Mouse (Mus musculus) layer of hippocampus, adult 9-11 months (tissue): ENCODE data around the gene Gm49416.

Experiments used
- DNase-seq: peaks from one replicate; pipeline ENCODE4 v3.0.0; 2022

The Gm49416 gene

DNA sequence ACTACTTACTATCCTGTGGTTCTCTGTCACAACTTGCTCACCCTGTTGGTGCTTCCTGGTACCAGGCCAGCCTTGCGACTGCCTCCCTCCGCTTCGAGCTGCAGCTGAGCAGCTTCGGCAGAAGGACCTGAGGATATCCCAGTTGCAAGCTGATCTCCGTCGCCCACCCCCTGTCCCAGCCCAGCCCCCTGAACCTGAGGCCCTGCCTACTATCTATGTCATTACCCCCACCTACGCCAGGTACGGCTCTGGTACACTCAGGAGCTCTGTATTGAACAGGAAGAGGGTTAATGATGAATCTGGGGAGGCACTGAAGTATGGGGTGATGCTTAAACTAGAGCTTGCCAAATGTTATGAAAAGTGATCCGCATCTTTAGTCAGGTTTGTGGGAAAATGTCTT lies 33.0 kb downstream of the Gm49416 start:
- no peak for DNase-seq

DNA sequence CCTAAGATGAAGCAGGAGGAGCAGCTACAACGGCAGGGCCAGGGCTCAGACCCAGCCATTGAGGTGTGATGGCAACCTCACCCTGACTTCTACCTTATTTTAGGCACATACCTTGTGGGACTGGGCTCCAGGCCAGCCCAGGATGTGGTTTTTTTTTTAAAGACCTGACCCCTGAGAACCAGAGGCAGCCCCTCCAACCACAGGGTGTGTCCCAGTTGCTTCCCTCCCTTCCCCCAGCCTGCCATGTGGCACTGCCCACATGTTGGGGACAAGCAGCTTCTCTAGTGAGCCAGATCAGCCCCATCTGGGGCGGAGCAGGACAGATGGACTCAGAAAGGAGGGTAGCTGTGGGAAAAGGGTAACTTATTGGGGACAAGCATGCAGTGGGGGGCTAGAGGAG lies 38.0 kb downstream of the Gm49416 start:
- no peak for DNase-seq

DNA sequence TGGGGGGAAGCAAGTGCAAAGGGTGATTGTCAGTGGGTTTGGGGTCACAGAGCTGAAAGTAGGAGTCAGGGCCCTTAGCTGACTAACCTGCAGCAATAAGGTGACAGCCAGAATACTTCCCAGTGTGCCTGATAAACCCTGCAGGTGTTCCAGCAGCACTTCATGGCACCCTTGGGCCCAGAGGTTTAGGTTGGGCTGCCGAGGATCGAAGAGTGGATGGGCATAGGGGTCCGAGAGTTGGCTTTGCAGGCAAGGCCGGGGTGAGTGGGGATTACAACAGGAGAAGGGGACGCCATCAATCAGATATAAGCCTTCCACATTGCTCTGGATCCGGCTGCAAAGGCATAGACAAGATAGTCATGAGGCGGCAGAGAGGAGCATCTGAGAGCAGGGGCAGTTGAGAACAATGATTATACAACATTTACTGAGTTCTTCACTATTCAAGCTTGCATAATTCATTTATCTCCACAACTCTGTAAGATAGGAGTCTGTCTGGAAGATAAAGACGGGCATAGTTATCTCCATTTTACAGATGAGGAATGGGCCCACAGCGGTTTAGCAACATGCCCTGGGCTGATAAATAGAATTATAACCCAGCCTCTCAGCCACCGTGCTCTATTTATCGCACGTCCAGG lies 39.3 kb downstream of the Gm49416 start:
- no peak for DNase-seq

DNA sequence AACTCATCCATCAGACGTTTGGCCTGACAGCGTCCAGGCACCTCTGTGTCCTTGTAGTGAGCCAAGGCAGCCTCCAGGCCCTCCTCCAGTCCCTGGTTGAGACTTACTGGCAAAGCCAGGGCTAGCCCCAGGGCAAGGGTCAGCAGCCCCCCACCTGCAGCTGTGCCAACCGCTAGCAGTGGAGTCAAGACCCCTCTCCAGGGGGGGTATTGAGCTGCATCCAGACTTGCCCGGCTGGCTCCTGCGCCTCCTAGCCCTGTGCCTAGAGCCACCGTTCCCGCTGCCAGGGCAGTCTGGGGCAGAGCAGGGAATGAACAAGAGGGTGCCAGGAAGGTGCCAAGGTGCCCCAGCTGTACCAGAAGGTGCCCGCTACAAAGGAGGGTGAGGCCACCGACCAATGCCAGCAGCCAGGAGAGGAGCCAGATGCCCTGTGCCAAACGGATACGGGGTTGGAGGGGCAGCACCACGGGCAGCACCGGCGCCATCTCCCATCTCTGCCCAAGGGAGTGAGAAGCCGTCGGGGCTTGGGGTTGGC lies 40.0 kb downstream of the Gm49416 start:
- no peak for DNase-seq

DNA sequence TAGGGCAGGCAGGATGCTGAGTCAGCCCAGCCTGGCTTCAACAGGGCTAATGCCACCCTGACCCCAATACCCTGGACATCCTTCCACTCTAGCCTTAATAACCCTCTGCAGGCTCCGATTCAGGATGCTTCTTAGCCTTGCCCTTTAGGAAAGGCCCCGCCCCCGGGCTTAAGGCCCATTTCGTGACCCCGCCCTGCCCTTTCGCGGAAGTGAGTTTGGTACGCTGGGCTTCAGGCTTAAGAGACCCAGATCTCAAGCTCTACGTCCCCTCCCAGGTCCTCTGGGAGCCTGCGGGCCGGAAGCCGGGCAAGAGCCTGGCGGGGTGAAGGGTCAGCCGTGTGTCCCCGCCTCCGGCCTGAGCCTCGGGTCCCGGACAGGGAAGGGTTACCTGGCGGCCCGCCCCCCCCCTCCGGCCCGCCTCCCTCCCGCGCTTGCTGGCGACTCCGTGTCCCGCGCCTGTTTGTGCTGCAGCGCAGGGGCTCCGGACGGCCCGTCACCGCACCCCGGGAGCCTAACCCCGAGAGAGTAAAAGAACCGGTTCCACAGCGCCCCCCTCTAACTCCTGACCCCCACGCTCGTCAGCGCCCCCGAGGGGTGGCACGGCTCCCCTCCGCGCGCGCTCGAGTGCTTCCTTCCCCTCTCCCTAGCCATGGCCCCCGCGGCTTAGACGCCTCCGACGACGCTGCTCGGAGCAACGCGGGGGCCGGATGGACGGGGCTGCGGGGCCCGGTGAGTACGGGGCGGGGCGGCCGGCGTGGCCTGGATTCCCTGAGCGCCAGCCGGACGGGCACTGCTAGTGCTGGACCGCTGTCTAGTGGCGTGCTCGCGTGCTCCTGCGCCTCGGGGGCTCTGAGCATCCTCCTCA lies 40.7 kb downstream of the Gm49416 start, which contains the start of the genes Rom1 and Eml3:
TSS of gene Rom1 (minus strand) at position 133 of the 865 bp plus-strand sequence.
TSS of gene Eml3 (plus strand) at position 329 of the 865 bp plus-strand sequence.
- peak; percentile 82 for DNase-seq

DNA sequence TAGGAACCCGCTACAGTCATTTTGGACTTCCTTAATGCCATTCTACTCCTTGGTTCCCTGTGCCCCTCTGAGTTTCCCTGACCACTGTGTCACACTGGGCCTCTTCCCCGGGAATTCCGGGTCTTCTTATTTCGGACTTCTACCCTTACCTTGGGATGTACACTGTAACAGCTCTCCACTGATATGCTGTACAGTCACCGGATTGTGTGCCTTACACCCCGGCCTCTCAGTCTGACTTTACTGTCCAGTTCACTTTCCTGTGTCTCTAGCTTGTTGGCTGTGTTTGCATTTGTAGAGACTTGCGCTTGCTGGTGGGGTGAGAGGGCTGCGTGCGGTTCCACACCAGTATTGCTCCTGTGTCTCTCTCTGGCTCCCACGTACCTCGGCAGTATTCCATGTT lies 41.4 kb downstream of the Gm49416 start:
- DNase-seq: no peak

DNA sequence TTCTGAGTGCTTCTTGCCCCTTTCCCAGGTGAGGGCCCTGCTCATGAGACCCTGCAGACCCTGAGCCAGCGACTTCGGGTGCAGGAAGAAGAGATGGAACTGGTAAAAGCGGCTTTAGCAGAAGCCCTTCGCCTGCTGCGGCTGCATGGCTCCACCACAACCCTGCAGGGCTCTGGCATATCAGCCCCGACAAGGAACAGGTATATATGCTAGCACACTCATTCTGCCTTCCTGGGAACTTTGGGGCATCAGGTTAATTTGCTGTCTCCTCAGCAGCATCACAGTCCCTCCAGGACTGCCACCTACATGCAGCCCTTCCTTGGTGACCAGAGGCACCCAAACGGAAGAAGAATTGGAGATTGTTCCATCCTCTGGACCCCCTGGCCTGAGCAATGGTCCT lies 42.0 kb downstream of the Gm49416 start:
- no peak for DNase-seq

DNA sequence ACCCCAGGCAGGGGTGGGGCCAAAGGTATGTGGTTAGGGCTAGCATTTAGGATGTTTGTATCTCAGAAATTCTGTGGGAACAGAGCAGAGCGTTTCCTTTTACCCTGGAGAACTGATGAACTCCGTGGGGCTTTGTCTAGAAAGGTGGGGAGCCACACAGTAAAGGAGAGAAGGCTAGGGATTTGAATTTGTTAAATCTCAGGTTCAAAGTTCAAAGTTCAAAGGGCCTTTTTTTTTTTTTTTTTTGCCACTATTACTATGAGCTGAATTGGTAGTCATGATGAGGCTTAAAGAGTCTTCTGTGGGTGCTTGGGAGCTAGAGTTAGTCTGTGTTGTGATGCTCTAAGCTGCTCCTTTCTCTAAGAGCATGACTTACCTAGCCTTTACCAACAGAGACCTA lies 48.0 kb downstream of the Gm49416 start:
- DNase-seq: no peak

DNA sequence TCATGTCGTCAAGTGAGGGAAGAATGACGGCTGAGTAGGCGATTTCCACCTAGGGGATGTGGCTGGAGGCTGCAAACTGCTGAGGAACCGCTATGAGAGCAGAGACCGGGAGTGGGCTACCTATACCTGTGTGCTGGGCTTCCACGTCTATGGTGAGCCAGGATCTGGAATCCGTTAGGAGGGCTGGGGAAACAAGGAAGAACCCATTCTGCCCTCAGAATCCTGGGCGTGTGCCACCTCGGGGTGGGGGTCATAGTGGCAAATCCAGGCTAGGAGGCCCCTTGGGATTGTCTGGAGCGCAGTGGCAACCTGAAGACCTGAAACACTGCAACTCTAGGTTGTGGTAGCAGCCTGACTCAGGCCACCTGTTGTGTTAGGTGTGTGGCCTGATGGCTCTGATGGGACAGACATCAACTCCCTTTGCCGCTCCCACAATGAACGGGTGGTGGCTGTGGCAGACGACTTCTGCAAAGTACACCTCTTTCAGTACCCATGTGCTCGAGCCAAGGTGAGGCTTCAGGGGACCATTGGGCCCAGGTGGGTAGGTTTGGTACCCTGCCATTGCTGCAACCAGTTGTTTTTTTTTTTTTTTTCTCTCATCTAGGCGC lies 51.9 kb downstream of the Gm49416 start:
- DNase-seq: no peak

DNA sequence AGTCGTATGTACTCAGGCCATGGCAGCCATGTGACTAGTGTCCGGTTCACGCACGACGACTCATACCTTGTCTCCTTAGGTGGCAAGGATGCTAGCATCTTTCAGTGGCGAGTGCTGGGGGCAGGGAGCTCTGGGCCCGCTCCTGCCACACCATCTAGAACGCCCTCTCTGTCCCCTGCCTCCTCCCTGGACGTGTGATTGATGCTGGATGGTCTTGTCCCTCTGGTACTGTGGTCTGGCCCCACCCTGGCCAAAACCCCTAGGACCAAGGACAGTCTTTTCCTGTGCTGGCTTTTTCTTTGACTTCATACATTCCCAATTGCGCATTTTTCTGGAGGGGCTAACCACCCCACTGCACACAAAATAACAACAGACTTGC lies 52.4 kb downstream of the Gm49416 start:
- no peak for DNase-seq

DNA sequence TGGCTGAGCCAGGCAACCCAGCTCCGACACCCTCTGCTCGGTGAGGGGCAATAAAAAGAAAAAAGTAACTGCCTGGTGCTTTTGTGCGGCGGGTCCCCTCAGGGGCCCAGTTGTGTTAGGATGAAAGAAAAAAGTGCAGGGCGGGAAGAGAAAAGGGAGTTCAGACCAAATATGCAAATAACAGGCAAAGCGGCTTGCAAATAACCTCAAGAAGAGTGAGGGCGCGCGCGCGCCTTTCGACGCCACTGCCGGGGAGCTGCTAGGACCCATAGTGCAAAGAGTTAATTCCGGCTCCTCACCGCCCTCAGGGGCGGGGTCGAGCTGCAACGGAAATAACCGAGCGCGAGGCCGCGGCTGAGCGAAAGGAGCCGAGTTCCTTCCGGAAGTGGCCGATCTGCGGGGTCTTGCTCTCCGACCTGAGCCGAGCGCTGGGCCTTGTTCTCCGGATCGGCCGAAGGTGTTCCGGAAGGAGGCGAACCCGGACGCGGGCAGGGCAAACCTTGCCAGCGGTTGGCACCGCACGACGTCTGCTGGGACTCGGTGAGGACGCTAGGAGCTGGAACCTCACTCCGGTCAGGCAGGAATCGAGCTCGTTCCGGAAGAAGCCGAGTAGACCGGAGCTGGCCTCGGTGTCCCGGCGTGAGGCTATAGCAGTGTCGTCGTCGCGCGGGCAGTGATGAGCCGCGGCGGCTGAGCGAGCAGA lies 52.9 kb downstream of the Gm49416 start, which contains the start of gene Mta2:
TSS of gene Mta2 (plus strand) at position 361 of the 703 bp plus-strand sequence.
- peak; percentile 93 for DNase-seq

DNA sequence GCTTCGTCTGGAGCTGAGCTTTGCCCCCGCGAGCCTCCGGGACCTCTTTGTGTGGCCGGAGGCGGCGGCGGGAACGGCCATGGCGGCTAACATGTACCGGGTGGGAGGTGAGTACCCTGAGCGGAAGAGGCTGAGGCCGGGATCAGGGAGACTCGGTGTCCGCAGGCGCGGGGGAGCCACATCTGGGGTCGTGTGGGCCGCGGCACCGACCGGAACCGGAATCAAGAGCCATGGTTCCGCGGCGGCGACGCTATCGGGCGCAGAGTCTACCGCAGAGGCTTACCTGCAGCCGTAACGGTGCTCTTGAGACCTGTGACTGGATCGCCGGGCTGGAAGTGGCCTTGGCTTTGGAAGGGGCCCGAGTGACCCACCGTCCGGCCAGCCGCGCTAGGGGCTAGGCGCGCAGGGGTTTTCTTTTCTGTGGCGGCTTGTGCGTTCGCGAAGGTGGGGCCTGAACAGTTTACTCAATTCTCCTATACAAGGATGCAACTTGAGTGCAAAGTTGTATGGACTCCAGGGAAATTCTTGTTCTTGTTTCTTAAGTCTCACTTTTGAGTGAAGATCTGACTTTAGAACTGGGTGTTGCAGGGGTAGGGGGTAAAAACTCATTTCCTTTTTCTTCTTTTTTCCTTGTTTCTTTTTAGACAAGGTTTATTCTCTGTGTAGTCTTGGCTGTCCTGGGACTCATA lies 53.7 kb downstream of the Gm49416 start:
- peak; percentile 48 for DNase-seq

DNA sequence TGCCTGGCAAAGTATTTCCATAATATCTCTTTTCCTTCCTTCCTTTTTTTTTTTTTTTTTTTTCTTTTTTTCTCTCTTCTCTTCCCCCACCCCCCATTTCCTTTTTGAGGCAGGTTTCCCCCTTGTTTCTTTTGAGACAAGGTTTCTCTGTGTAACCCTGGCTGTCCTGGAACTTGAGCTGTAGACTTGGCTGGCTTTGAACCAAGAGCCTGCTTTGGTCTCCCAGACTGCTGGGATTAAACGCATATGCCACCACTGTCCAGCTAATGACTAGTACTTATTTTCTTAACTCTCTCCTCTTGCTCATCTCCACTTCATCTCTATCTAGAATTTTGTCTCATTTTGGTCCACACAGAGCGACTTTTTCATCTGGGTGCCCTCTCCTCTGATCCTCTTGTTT lies 54.3 kb downstream of the Gm49416 start:
- DNase-seq: no peak

DNA sequence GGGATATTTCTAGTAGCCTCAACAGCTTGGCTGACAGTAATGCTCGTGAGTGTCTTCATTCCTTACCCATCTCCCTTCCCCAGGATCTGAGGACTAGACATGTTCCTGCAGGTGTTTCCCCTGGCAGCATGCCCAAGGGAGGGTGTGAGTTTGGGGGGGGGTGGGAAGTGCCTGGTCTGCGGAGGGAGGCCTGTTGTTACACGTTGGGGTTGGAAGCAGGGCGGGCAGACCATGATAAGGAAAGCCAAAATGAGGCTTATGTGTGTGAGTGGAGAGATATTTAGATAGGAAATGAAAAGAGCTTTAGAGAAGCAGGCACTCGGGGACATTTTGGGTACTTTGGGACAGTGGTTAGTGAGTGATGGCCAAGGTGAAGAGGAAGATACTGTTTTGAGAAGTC lies 55.3 kb downstream of the Gm49416 start:
- no peak for DNase-seq

DNA sequence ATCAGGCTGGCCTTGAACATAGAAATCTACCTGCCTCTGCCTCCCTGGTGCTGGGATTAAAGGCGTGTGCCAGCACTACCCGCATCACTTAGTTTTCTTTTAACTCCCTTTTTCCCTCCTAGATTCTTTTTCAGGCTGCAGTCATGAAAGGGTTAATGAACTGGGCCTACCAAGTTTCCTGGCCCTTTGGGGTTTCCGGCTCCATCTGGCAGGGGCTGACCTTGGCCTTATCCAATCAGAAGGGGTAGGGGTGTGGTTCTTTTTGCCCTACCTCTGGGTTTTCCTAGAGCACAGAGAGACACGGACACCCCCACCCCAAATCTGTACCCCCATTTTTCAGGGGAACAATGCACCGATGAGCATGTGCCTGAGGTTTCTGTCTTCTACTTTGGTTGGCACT lies 56.0 kb downstream of the Gm49416 start:
- DNase-seq: no peak
